Mouse (Mus musculus) inflammation-experienced regulatory T-cells, adult 6 months (primary cell): ENCODE results near the gene Gramd2. TPM values are rescaled to one million over a fixed set of nuclear protein-coding genes. Genes with fewer than 3 reads are reported as not detected.
A peak's percentile ranks its signal among the peaks of the same experiment; 100 is the strongest.

Experiments
- ATAC-seq: one replicate; pipeline ENCODE4 v1.8.0; 2017
- polyA plus RNA-seq, 3 experiments: library from polyadenylated mRNA; unstranded; fragments of 100-300 nt; shearing (Covaris generic); gene quantifications; one replicate each; pipeline ENCODE4 v1.2.1; 2017

Gramd2 gene
- polyA plus RNA-seq, 3 experiments from 2014 or later: not detected

DNA sequence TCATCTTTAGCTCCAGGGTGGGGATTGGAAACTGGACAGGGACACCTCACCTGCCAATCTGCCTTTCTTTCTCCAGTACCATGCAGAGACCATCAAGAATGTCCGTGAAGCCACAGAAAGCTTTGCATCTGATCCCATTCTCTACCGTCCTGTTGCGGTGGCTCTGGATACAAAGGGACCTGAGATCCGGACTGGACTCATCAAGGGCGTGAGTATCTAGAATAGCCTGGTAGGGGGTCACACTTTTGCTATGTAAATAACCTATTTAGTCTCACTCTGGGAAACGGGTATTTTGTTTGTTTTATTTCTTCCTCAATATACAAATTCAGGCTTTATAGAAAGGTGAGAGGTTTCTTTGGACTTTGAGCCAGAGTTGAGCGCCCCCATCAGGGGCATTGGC lies 11.5 kb upstream of the Gramd2 start:
- no peak for ATAC-seq

DNA sequence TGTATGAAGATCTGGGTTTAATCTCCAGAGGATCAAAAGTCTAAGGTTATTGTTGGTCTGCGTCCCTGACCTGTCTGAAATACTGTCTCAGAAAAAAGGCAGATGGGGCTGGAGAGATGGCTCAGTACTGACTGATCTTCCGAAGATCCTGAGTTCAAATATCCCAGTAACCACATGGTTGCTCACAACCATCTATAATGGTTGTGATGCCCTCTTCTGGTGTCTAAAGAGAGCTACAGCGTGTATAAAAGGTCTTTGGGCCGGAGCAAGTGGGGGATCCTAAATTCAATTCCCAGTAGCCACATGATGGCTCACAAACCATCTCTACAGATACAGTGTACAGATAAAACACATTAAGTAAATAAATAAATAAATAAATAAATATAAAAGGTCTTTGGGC lies 10.8 kb upstream of the Gramd2 start:
- no peak for ATAC-seq

GRCm38 (mm10) chr9:59672195-59672894 lies 7.6 kb upstream of the Gramd2 start:
- ATAC-seq: no peak

DNA sequence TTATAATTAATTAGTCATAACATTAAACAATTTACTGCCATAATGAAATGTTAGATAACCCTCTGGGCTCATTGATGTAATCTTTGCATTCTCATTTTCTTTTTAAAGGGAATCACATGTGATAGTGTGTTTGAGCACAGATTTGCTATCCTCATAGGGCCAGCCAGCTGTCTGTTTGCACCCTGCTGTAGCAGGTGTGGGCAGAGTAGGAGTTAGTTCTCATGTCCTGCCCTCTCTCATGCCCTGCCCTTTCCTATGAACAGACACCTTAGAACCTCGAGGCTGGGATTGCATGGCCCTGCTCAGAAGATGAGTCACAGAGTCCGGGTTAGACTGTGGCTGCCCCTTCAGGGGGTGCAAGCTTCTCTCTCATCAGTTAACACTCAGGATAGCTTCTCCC lies 6.5 kb upstream of the Gramd2 start:
- no peak for ATAC-seq

GRCm38 (mm10) chr9:59675598-59675997 lies 4.3 kb upstream of the Gramd2 start:
- ATAC-seq: no peak

DNA sequence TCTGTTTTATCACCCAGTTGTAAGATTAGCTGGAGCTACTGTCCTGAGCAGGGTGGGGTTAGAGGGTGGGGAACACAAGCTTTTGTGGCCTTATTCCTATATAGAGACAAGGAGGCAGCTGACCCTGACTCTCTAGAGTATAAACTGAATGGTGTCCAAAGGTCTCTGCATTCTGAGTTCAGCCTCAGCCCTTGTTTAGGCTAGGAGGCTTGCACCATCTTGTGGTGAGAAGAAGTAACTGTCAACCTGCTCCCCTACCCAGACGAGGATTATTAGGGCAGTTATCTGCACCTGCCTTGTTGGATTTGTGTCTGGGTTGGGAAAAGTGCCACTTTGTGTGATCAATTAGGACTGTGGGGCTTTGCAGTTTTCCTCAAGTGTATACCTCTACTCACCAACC lies 1.6 kb upstream of the Gramd2 start:
- peak; percentile 77 for ATAC-seq

DNA sequence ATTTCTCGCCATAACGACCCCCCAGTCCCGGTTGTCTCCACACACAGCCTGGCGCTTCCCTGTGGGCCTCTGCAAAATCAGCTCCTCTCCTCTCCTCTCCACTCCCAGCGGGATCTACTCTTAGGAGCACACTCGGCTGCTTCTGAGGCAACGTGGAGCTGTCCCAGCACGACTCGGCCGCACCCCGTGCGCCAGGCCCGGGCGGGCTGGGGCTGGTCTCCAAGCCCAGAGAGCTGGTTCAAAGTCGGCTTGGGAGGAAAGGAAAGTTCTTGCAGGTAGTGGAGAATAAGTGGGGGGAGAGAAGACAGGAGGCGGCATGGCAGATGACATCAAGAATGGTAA lies 561 bp downstream of the Gramd2 start:
- no peak for ATAC-seq

DNA sequence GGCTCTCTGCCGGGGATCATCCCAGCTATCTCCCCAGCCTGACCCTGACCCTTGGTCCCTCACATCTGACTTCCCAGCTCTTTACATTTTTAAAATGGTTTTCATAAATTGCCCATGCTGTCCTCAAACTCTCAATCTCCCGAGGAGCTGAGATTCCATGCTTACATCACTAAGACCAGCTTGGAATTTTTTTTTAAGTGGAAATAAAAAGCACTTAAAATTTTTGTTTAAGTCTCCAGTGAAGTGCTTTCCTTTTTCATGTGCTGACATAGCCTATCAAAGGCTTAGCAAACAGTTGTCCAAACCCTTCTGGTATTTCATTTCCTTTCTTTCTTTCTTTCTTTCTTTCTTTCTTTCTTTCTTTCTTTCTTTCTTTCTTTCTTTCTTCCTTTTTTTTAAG lies 4.1 kb downstream of the Gramd2 start:
- ATAC-seq: no peak

DNA sequence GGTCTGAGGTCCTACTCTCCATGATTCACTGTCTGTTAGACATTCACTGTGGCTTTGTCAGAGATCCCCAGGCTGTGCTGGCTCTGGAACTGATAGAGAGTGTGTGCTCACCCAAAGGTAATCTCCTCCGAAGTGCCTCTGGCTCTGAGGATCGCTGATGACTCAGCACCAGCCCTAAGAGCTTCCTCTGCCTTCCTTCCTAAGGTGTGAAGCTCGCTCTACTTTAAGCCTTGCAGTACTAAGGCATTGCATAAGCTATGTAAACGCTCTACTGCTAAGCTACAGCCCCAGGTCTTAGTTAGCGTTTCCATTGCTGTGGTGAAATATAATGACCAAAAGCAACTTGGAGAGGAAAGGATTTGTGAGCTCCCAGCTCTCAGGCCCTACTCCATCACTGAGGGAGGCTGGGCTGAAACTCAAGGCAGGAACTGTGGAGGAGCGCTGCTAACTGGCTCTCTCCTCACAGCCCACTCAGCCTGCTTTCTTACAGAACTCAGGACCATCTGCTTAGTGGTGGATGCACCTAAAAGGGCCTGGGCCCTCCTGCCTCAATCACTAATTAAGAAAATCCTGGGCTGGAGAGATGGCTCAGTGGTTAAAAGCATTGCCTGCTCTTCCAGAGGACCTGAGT lies 7.6 kb downstream of the Gramd2 start:
- ATAC-seq: no peak

- ATAC-seq: no peak
Measured at GRCm38 (mm10) chr9:59691635-59692094, 11.7 kb downstream of the Gramd2 start.

- ATAC-seq: no peak
Measured at GRCm38 (mm10) chr9:59692145-59692544, 12.2 kb downstream of the Gramd2 start.

- no peak for ATAC-seq
Measured at GRCm38 (mm10) chr9:59694571-59695450, 14.9 kb downstream of the Gramd2 start.

DNA sequence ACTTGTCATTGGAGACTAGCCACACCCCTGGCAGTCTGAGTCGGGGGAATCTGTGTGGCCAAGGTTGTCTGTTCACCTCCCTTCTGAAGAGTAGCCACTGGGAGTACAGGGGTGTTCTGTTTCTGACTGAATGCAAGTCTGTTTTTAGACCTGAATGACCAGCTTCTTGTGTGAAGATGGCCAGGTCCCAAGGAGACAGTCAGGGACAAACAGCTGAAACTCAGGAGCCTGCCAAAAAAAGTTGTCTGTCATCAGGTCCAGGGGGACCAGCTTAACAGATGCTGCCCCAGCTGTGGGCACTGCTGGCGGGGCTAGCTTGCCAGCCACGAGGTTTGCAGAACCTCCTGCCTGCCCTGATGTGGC lies 15.5 kb downstream of the Gramd2 start:
- no peak for ATAC-seq

DNA sequence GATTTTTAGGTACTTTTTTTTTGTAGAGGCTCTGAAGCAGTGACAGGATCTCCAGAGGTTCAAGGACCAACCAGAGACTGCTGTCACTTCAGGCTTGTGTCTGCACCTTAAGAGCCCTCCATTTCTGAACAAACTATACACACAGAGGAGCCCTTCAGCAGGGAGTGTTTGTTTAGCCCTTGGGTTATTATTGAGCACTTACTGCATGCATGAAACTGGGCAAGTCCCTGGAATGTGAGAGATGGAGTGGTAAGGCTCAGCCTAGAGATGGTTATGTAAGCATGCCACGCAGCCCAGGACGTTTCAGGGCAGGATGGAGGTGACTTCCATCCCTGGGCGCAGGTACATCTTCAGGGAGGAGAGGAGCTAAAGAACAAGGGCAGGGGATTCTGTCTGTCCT lies 16.4 kb downstream of the Gramd2 start:
- no peak for ATAC-seq

DNA sequence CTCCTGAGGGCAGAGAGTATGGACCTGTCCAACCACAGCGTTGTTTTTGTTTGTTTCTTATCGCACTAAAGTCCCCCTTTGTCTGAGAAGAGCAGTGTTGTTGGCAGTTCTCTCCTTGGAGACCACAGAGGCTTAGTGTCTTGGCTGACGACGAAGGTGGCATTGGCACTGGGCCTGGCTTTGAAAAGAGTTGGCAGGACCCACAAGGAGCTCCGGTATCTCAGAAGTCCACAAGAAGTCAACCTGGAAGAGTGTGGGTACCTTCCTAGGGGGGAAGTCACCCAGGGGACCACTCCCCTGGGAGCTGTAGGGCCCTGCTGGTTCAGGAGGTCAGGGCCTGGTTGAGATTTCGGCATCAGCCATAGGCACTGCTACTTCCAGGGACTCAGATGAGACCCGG lies 21.1 kb downstream of the Gramd2 start:
- no peak for ATAC-seq

- ATAC-seq: no peak
Measured at GRCm38 (mm10) chr9:59703099-59703498, 23.2 kb downstream of the Gramd2 start.

GRCm38 (mm10) chr9:59706850-59707825 lies 27.2 kb downstream of the Gramd2 start:
- ATAC-seq: no peak

GRCm38 (mm10) chr9:59709225-59709624 lies 29.3 kb downstream of the Gramd2 start:
- ATAC-seq: no peak

DNA sequence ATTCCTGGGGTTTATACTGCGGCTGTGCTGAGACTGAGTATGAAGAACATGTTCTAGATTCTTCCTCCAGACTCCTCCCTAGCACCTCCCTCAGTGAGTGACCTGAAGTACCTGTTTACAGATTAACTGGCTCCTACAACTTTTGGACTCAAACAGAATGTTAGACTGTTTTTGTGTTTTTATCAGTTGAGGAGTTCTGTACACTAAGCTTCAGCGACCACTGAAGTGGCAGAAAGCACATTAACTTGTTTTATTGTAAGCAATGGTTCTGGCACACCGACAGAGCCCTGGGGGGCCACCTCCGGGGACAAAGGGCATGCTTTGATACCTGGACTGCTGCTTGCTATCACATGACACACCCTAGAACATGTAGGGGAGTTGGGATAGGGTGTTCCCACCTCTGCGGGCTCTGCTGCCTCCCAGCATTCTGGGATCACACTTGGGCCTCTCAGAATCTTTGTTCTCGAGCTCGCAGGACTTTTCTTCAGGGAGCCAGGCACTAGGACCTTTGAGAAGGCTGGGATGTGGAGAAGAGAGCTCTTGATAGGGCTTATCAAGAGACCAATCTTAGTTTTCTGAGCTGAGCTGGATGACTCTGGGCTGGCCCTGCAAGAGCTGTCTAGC lies 36.4 kb downstream of the Gramd2 start:
- no peak for ATAC-seq

DNA sequence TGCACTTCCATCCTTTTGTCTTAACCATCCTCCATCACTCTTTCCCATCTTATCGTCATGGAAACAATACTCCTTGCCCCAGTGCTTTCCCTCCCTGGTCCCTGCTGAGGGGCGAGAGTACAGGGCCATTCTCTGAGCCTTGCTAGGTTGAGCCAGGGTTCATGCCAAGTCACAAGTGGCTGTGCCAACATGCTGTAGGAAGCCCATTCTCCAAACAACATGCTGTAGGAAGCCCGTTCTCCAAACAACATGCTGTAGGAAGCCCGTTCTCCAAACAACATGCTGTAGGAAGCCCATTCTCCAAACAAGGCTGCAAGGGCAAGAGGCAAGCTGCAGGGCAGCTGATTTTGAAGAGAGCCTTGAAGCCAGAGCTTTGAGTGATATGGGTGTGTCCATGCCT lies 38.3 kb downstream of the Gramd2 start:
- ATAC-seq: no peak

GRCm38 (mm10) chr9:59721144-59721543 lies 41.2 kb downstream of the Gramd2 start:
- no peak for ATAC-seq

DNA sequence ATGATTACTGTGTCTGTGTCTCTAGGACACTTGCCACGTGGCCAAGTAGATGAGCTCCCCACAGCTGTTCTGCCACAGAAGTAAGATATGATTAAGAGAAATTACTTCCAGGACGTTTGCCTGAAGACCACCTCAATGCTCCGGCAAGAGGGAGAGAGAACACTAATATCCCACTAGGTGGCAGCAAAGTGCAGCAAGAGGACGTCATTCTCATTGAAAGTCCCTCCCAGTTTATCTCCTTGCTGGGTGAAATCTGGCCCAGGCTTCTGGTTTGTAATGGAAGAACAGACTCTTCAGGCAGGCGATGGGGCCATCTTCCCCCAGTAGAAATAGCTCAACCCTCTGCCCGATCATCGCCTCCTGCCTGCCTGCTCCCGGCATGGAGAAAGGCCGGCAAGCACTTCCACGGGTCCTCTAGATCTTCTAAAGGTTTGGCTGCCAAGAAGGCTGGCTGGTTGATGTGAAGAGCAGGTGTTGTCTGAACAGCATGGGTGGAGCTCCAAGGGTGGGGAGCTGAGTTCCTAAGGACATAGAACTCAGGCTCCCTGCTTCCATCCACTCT lies 43.2 kb downstream of the Gramd2 start:
- peak; percentile 54 for ATAC-seq
